Mouse (Mus musculus) liver, adult (tissue): Measurements from ENCODE around the gene Ctbs.

Source experiments
- GATA4 ChIP-seq: IDR thresholded peaks from 2 replicates; pipeline ENCODE4 v1.6.1; 2014; ENCODE audit warnings: mild to moderate bottlenecking, low read length; ENCODE audit not compliant: insufficient replicate concordance

Ctbs gene

GRCm38 (mm10) chr3:146423710-146424109 lies 25.9 kb upstream of the Ctbs start:
- TF ChIP-seq GATA4 = no peak

GRCm38 (mm10) chr3:146424306-146424900 lies 25.2 kb upstream of the Ctbs start:
- no peak for TF ChIP-seq GATA4

GRCm38 (mm10) chr3:146425902-146426301 lies 23.7 kb upstream of the Ctbs start:
- TF ChIP-seq GATA4 = no peak

- no peak for TF ChIP-seq GATA4
Measured at GRCm38 (mm10) chr3:146426489-146426888, 23.1 kb upstream of the Ctbs start.

- TF ChIP-seq GATA4 = no peak
Measured at GRCm38 (mm10) chr3:146433681-146434350, 15.8 kb upstream of the Ctbs start.

GRCm38 (mm10) chr3:146434686-146435085 lies 14.9 kb upstream of the Ctbs start:
- no peak for TF ChIP-seq GATA4

- TF ChIP-seq GATA4 = no peak
Measured at GRCm38 (mm10) chr3:146435533-146435932, 14.1 kb upstream of the Ctbs start.

- TF ChIP-seq GATA4 = no peak
Measured at GRCm38 (mm10) chr3:146436114-146436513, 13.5 kb upstream of the Ctbs start.

- no peak for TF ChIP-seq GATA4
Measured at GRCm38 (mm10) chr3:146440011-146440410, 9.6 kb upstream of the Ctbs start.

- TF ChIP-seq GATA4 = no peak
Measured at GRCm38 (mm10) chr3:146440422-146440821, 9.2 kb upstream of the Ctbs start.

DNA sequence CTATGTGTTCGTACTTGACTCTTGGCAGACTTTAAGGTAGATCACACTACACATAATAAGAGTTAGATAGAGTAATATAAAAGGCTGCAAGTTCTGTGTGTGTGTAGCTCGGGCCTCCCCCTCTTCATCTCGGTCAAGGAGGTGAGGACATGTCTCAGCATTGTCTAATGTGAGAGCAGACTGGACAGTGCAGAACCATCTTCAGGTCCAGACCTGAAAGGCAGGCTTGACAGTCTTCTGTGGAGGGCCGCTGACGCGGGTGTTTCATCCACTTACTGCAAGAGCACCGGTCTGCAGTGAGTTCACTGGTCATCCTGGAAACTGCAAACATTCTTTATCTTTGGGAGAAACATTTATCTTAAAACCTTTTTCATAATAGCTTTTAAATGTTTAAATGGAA lies 7.1 kb upstream of the Ctbs start:
- TF ChIP-seq GATA4 = no peak

- TF ChIP-seq GATA4 = no peak
Measured at GRCm38 (mm10) chr3:146442936-146443335, 6.7 kb upstream of the Ctbs start.

DNA sequence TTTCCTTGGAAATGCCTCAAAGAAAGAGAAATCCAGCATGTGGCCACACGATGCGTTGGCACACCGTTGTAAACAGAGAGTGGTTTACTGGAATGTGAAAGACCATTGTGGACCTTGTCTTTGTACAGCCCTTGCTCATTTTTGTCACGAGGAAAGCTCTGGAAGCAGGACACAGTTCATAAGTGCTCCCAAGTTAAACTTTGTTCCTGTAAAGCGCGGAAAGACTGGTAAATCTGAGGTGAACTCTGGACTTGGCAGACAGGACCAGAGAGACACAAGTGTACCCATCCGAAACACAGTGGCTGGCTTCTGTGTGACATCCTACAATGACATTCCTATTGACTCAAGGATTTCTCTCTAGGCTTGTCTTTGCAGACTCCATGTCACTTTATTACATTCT lies 6.2 kb upstream of the Ctbs start:
- TF ChIP-seq GATA4 = no peak

DNA sequence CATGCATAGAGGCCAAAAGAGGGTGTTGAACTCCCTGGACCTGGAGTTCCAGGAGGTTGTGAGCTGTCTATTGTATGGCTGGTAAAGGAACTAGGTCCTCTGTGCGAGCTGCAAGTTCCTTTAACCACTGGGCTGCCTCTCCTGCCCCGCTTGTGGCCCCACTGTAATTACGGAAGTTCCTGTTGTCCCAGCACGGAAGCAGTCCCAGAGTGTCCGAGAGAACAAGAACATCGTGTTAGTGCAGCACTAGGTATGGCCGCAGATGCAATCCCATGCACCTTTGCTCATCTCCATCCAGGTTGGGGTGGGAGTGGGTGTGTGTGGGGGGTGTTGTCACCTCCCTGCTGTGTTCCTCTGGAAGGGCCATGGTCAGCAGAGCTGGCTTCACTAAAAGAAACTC lies 4.7 kb upstream of the Ctbs start:
- no peak for TF ChIP-seq GATA4

DNA sequence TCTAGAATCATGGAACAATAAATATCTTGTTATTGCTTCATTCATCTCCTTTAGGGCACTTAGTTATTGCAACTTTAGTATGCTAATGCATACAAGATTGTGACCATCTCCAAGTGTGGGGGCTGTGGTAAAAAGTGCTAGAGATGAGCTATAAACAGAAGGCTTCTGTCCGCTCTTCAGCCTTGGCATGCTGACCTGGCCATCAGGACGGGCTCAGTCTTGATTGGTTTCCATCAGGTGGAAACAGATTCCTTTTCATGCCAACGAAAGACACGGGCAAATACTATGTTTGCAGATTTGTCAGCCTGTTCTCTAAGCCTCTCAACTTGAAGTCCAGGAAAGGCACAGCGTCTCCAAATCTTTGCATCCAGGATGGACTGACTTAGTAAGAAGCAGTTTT lies 2.4 kb upstream of the Ctbs start:
- no peak for TF ChIP-seq GATA4

DNA sequence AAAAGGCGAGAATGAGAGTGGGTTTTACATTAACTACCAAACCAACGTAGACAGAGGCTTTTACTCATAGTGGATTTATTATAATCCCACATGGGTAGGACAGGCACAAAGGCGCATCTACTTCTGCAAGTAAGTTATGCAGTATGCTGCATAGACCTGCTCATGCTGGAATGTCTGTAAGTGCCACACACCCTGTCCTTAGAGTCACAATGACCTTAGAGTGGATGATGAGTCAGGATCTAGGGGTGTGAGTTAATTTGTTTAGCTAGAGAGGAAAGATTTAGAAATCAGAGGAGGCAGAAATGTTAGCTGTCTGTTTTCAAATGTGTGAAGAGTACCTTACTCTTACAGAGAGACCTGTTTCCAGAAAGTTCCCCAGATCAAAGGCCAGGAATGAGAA lies 2.0 kb upstream of the Ctbs start:
- no peak for TF ChIP-seq GATA4

- TF ChIP-seq GATA4 = no peak
Measured at GRCm38 (mm10) chr3:146448372-146448771, 1.2 kb upstream of the Ctbs start.
